Mouse (Mus musculus): ENCODE data around the gene Olfr15. TPM values are rescaled to one million over a fixed set of nuclear protein-coding genes. Genes with fewer than 3 reads are reported as not detected.
A peak's percentile ranks its signal among the peaks of the same experiment; 100 is the strongest.

Gene Olfr15
- polyA plus RNA-seq, 1 experiment from 2014 or later: not detected

- no peaks in the 10 kb centered on the region for H3K27me3 ChIP-seq (ENCODE audit: control insufficient read depth, insufficient read depth, low read length)
- H3K9ac ChIP-seq (ENCODE audit: low read length): no peak overlapping the region
- no peaks in the 10 kb centered on the region for H3K36me3 ChIP-seq (ENCODE audit: control insufficient read depth, insufficient read depth, low read length)
- ATAC-seq (ENCODE audit: low FRiP score, low TSS enrichment) (no peak), DNase-seq (ENCODE audit: low spot score) (no peak)
- H3K4me2 ChIP-seq (replicated peaks; ENCODE audit: low read depth): no peak overlapping the region
- H3K4me3 ChIP-seq (ENCODE audit: low read depth, low read length): no peak overlapping the region
- H3K9me3 ChIP-seq (ENCODE audit: control insufficient read depth, low read length): no peaks in the 10 kb centered on the region
- no peaks in the 10 kb centered on the region for H3K4me1 ChIP-seq (replicated peaks; ENCODE audit: control insufficient read depth, insufficient read depth)
- TF ChIP-seq CTCF (IDR thresholded peaks at IDR 0.05; ENCODE audit: low read depth) (no peak), EP300 (optimal IDR thresholded peaks at IDR 0.05) (no peak)
- 71% methylated on average over 11 of the region's 11 CpGs for WGBS
- no peak overlapping the region for H3K27ac ChIP-seq (replicated peaks)
Measured at GRCm38 (mm10) chr16:3854437-3855182, 23.9 kb downstream of the Olfr15 start.

GRCm38 (mm10) chr16:3855776-3856175 is 25.1 kb downstream of the Olfr15 start:
- WGBS: 79% methylated on average over 1 of the region's 1 CpGs
- DNase-seq (ENCODE audit: low spot score): no peak
- H3K4me1 ChIP-seq (replicated peaks; ENCODE audit: control insufficient read depth, insufficient read depth): no peaks in the 10 kb centered on the region
- no peaks in the 10 kb centered on the region for H3K27me3 ChIP-seq (ENCODE audit: control insufficient read depth, insufficient read depth, low read length)
- no peak for TF ChIP-seq EP300 (optimal IDR thresholded peaks at IDR 0.05)
- TF ChIP-seq CTCF (IDR thresholded peaks at IDR 0.05; ENCODE audit: low read depth): no peak
- no peak overlapping the region for H3K4me3 ChIP-seq (ENCODE audit: low read depth, low read length)
- H3K27ac ChIP-seq (replicated peaks): no peak overlapping the region
- no peaks in the 10 kb centered on the region for H3K36me3 ChIP-seq (ENCODE audit: control insufficient read depth, insufficient read depth, low read length)
- H3K9ac ChIP-seq (ENCODE audit: low read length): no peak overlapping the region
- ATAC-seq (ENCODE audit: low FRiP score, low TSS enrichment): no peak
- no peak overlapping the region for H3K4me2 ChIP-seq (replicated peaks; ENCODE audit: low read depth)
- H3K9me3 ChIP-seq (ENCODE audit: control insufficient read depth, low read length): no peaks in the 10 kb centered on the region

GRCm38 (mm10) chr16:3859254-3859653 is 28.6 kb downstream of the Olfr15 start:
- ATAC-seq (ENCODE audit: low FRiP score, low TSS enrichment): no peak

GRCm38 (mm10) chr16:3871815-3872214 is 41.1 kb downstream of the Olfr15 start:
- ATAC-seq (ENCODE audit: low FRiP score, low TSS enrichment): peak; percentile 25; the same call in 1 of the 2 replicates
- Histone ChIP-seq H3K4me2 (replicated peaks; ENCODE audit: low read depth) (peak overlapping the region; percentile 73), H3K27me3 (ENCODE audit: control insufficient read depth, insufficient read depth, low read length) (no peaks in the 10 kb centered on the region), H3K9me3 (ENCODE audit: control insufficient read depth, low read length) (no peaks in the 10 kb centered on the region), H3K4me1 (replicated peaks; ENCODE audit: control insufficient read depth, insufficient read depth) (no peaks in the 10 kb centered on the region), H3K27ac (replicated peaks) (peak overlapping the region; percentile 20; the same call in 1 of the 2 replicates), H3K36me3 (ENCODE audit: control insufficient read depth, insufficient read depth, low read length) (no peaks in the 10 kb centered on the region), H3K4me3 (ENCODE audit: low read depth, low read length) (peak overlapping the region; percentile 59), H3K9ac (ENCODE audit: low read length) (peak overlapping the region; percentile 63)
- no peak for TF ChIP-seq EP300 (optimal IDR thresholded peaks at IDR 0.05)
- WGBS: 2% methylated on average over 16 of the region's 16 CpGs
- DNase-seq (ENCODE audit: low spot score): no peak

More at GRCm38 (mm10) chr16:3859254-3859653, 28.6 kb downstream of the Olfr15 start:
- Histone ChIP-seq H3K27me3 (ENCODE audit: control insufficient read depth, insufficient read depth, low read length) (no peaks in the 10 kb centered on the region), H3K9me3 (ENCODE audit: control insufficient read depth, low read length) (no peaks in the 10 kb centered on the region), H3K4me2 (replicated peaks; ENCODE audit: low read depth) (no peak overlapping the region), H3K4me1 (replicated peaks; ENCODE audit: control insufficient read depth, insufficient read depth) (no peaks in the 10 kb centered on the region), H3K36me3 (ENCODE audit: control insufficient read depth, insufficient read depth, low read length) (no peaks in the 10 kb centered on the region), H3K27ac (replicated peaks) (no peak overlapping the region), H3K4me3 (ENCODE audit: low read depth, low read length) (no peak overlapping the region), H3K9ac (ENCODE audit: low read length) (no peak overlapping the region)
- TF ChIP-seq EP300 (optimal IDR thresholded peaks at IDR 0.05): no peak
- TF ChIP-seq CTCF (IDR thresholded peaks at IDR 0.05; ENCODE audit: low read depth): no peak
- 89% methylated on average over 4 of the region's 4 CpGs for WGBS
- no peak for DNase-seq (ENCODE audit: low spot score)

- TF ChIP-seq EP300 (optimal IDR thresholded peaks at IDR 0.05): no peak
- no peak for TF ChIP-seq CTCF (IDR thresholded peaks at IDR 0.05; ENCODE audit: low read depth)
- DNase-seq (ENCODE audit: low spot score) (peak; percentile 98), ATAC-seq (ENCODE audit: low FRiP score, low TSS enrichment) (peak; percentile 99)
- Histone ChIP-seq H3K4me3 (ENCODE audit: low read depth, low read length) (peak within 1 kb of the TSS; percentile 59), H3K36me3 (ENCODE audit: control insufficient read depth, insufficient read depth, low read length) (no peaks in the 10 kb centered on the region), H3K4me2 (replicated peaks; ENCODE audit: low read depth) (peak within 1 kb of the TSS; percentile 73), H3K9ac (ENCODE audit: low read length) (peak within 1 kb of the TSS; percentile 63), H3K9me3 (ENCODE audit: control insufficient read depth, low read length) (no peaks in the 10 kb centered on the region), H3K27me3 (ENCODE audit: control insufficient read depth, insufficient read depth, low read length) (no peaks in the 10 kb centered on the region), H3K4me1 (replicated peaks; ENCODE audit: control insufficient read depth, insufficient read depth) (no peaks in the 10 kb centered on the region), H3K27ac (replicated peaks) (peak within 1 kb of the TSS; percentile 61)
- WGBS: 4% methylated on average over 47 of the region's 47 CpGs
Measured at GRCm38 (mm10) chr16:3872216-3873047, 41.8 kb downstream of the Olfr15 start, which contains the start of gene Naa60. Gene Naa60 (plus strand): TSS chr16:3872375.

All from stomach, postnatal 0 days (tissue).